Mouse (Mus musculus): ENCODE measurements around the gene Gorab.

Gorab gene

DNA sequence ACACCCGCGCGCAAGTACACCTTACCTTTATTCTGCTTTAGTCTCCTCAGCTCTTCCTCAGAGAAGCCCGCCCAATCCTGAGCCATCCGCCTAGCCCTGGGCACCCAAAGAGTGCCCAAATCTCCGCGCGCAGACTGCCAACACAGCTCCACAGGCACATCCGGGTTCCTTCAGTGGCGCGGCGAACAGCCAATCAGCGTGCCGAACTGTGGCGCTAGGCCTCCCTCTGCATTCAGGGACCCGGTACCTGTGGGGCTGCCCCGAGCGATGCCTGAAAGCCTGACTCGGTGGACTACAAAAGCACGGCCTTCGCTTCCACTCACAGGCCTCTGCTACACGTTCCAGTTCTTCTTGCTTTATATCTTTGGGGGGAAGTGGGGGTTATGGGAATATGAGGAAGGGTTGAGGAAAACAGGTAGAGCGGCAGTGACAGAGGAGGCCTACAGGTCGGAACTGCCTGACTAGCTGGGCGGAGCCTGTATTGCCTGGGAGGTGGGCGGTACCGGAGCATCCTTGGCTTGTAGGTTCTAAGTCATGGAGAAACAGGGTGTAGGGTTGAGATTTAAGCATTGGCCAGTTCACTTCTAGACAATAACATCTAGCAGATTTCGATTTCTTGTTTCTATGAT is at the start of gene Gorab:
Gorab (minus strand) TSS at position 172 of the 629 bp plus-strand sequence.
- DNase-seq (ENCODE audit: low spot score) = peak; percentile 93

DNA sequence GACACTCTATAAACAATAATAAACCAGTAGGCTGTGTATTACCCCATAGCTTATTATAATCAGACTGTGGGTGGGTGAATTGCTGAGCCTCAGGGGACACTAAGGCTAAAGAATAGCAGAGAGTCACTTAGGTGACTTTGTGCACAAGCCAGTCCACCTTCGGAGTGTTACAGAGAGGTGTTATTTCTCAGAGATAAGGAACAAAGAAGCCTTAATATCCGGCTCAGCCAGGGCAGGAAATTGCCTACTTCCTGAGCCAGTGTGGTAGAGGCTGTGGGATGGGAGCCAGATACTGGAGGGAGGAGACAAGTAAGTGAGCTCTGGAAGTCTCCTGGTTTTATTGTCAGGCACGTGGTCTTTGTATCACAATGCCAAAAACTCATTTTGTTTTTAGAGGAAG is 40.4 kb upstream of the Gorab start:
- DNase-seq (ENCODE audit: low spot score) = no peak

DNA sequence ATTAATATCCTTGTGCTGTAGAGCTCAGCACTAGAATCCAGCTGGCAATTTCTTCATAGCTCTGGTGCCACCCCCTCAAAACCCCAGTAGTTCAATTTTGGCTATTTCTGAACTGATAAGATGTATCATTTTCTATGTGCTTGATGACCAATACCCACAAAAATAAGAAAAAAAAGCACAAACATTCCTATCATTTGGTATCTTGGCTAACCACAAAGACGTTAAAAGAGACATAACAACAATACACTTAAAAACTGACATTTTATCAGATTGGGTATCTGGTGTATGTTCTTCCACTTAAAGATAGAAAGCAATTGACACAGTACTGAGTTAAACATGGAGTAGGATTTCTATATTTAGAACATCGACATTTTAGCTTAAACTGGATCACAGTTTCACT is 35.5 kb upstream of the Gorab start:
- no peak for DNase-seq (ENCODE audit: low spot score)

DNA sequence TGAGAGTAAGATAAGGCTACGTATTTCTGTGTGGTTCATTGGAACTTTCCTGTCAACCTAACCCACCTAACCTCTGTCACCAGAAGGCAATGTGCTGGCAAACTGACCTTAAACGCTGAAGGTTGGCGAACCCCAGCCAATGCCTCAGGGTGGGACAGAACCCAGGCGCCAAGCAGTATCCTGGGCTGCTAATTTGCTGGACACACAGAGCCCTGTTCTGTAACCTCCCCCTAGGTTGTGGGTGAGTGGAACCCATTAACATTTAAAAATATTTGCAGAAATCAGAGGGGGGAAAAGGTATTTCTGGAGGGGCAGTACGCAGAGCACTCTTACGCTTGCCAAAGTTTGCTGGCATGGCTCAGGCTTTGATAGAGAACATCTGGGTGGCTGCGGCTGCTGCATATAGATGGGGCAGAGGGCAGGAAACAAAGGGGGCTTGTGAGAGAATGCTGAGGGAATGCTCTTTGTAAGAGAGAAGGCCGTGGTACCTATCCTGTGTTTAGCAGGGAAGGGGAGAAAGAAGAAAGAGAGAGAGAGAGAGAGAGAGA is 20.1 kb upstream of the Gorab start:
- no peak for DNase-seq (ENCODE audit: low spot score)

- DNase-seq (ENCODE audit: low spot score) = no peak
Observed at GRCm38 (mm10) chr1:163417191-163417590, 13.7 kb upstream of the Gorab start.

DNA sequence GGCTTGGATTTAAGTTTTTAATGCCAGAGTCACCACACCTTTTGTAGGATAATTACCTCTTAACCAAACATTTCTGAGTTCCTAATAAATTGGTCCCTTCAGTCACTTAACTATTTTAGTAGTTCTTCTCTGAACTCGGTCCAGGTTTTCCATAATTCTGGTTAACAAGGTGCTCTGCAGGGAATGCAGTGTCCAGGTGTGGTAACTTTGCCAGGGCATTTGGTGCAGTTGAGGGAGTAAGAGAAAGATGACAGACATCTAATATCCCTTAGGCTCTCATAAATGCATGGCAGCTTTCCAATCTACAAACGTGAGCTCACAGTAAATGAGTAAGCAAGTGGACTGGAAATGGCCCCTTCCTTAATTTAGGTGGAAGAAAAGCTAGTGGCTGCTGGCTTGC is 10.7 kb upstream of the Gorab start:
- no peak for DNase-seq (ENCODE audit: low spot score)

- DNase-seq (ENCODE audit: low spot score) = no peak
Observed at GRCm38 (mm10) chr1:163406203-163406602, 2.7 kb upstream of the Gorab start.

DNA sequence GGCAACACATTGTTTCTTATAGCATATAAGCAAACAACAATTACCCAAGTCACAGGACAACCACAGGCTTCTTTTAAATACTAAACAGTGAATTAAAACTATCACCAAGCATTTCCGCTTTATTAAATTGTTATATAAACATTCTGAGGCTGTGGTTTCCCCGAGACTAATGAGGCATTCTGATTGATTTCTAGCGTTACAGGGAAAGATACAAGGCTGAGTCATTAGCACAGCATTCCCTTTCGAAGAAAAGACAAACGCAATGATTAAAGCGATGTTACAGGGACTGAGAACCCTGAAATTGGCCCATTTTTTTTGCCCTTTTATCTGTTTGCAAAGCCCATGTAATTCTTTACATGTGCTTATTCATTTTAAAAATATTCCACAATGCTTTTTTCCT is 12.1 kb downstream of the Gorab start:
- DNase-seq (ENCODE audit: low spot score) = no peak

DNA sequence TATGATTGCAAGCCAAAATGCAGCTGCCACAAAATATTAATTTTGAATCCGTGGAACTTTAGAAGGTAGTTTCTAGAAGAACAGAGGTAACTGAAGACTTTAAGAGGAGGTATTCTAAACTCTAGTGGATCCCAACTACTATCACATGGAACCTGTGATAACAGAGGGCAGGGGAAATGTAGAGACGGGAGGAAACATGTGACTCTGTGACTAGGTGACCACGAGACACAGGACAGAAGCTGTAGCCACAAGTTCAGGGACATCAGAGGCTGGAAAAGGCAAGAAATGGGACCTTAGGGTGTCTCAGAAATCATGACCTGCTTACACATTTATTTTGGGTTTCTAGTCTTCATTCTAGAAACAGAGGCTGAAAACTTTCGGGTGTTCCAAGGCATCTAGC is 13.4 kb downstream of the Gorab start:
- no peak for DNase-seq (ENCODE audit: low spot score)

DNA sequence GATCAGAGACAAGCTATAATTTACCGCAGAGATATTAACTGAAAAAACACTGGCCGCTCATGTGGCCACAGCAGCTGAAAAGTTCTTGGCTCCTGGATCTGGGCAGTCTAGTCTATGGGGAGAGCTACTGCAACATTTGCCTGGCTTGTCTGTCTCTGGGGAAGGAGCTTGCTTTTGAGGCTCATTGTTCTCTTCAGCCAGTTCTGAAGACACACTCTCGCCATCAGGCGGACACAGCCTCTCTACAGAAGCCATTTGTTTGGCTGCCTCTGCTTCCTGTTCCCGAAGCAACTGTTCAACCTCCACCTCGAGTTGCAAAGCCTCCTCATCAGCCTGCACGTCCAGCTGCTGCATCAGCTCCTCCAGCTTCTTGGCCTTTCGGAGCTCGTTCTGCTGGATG is 17.3 kb downstream of the Gorab start:
- DNase-seq (ENCODE audit: low spot score) = no peak

DNA sequence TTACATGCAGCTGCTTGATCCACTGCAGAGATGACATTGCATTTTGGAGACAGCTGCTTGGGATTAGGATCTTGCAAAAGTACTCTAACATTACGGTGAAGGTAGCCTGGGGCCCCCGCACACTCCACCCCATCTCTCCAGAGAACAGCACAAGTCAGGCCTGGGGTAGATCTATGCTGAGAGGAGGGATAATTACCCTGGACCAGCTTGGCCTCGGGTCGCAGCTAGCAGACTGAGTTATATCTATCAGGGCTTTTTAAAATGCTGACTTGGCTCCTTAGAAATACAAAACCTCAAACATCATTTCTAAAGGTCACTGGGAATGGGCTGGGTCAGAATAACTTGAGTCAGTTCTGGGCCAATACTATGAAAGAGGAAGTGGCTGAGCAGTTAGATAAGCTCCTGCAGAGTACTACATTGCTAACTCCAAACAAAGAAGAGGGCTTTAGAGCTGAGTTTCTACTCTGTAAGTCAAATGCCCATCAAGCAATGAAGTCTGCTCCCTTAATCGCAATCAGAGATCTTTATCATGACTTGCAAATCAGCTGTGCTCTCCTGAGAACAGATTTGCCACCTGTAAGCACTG is 19.9 kb downstream of the Gorab start:
- no peak for DNase-seq (ENCODE audit: low spot score)

GRCm38 (mm10) chr1:163382048-163382719 is 21.3 kb downstream of the Gorab start:
- DNase-seq (ENCODE audit: low spot score) = no peak

GRCm38 (mm10) chr1:163380591-163380990 is 22.9 kb downstream of the Gorab start:
- no peak for DNase-seq (ENCODE audit: low spot score)

GRCm38 (mm10) chr1:163380072-163380471 is 23.4 kb downstream of the Gorab start:
- DNase-seq (ENCODE audit: low spot score) = no peak

GRCm38 (mm10) chr1:163377924-163378323 is 25.5 kb downstream of the Gorab start:
- no peak for DNase-seq (ENCODE audit: low spot score)

- no peak for DNase-seq (ENCODE audit: low spot score)
Observed at GRCm38 (mm10) chr1:163376818-163377581, 26.5 kb downstream of the Gorab start.

- DNase-seq (ENCODE audit: low spot score) = no peak
Observed at GRCm38 (mm10) chr1:163374455-163374854, 29.0 kb downstream of the Gorab start.

GRCm38 (mm10) chr1:163362202-163362601 is 41.3 kb downstream of the Gorab start:
- DNase-seq (ENCODE audit: low spot score) = no peak

DNA sequence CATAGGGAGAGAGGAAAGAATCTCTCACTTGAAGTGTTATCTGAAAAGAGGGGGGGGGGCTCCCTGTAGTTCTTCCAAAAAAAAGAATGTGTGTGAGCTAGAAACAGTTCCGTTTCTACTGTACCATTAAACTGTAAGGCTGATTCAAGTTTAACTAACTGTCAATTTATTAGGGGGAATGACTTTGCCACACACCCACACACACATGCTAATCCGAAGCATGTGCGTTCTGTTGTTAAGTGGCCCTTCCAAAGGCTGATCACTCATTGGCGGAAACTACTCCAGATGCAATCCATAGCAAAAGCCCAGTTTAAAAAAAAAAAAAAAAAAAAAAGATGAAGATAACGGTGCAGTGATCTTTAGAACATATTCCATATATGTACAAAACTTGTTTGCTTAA is 42.1 kb downstream of the Gorab start:
- DNase-seq (ENCODE audit: low spot score) = no peak

DNA sequence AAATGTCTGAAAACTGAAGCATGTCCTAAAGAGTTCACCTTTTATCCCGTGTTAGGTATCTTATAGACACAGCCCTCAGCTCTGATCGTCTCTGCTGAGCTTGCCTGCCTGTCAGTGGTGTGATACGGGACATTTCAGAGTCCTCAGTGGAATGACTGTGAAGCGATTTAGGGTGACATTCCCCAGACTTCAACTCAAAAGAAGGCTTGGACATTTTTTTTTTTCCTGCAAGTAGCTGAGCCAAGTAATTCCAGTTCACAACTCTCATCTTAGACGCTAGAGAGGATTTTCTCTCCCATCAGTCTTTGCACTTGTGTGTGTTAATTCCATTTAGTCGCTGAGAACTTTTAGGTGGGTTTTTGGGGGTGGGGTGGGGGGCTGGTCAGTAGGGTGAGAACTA is 42.7 kb downstream of the Gorab start:
- DNase-seq (ENCODE audit: low spot score) = no peak

DNA sequence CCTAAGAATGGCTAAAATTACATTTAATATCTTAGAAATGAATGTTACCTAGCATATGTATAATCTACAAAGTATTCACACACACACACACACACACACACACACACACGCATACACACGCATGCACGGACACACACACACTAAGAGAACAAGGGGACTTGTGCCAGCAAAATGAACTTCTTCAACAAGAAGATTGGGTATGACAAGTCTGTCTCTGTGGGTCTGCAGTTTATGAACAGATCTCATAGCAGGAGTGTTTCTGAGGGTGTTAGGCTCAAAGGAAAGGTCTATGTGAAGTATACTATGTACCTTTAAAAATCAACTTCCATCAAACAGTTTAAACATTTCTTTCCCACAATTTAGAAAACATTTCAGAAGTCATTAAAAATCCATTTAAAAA is 43.9 kb downstream of the Gorab start:
- DNase-seq (ENCODE audit: low spot score) = no peak

DNA sequence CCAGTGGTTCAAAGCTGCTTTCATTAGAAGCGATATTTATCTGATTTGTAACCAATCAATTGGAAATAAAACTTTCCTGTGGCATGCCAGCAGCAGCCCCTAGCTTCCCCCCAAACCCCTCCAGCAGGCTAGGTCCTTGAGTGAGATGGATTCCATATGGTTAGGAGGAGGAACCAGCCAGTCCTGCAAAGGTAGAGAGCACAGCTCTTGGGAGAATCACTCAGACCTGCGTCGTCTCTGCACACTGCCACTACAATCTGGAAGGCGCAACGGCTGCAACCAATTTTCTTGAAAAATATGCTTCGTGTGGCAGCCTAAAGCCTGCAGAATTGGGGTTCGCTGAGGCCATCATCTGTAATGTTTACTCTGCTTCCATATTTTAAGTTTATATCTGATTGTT is 45.3 kb downstream of the Gorab start:
- no peak for DNase-seq (ENCODE audit: low spot score)

DNA sequence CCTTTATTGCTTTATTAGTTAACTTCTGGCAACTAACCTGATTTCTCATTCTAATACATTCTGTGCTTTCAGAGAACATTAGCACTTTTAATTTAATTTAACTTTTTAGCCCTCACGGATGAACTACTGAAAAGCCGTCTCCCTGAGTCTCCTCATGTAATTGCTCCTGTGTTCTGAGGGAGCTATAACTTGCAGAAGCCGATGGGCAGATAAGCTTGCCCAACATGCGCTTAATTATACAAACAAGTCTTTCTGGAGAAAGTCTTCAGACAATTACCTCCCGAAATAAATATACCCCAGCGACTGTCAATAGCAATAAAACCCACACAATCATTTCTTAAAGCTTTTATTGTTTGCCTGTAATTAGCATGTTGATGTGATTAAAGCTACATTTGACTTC is 45.7 kb downstream of the Gorab start:
- DNase-seq (ENCODE audit: low spot score) = no peak
